Mouse (Mus musculus) liver, embryonic 14.5 days (tissue): ENCODE results near the gene Notum.

Experiments used
- CTCF ChIP-seq: IDR thresholded peaks from 2 replicates; pipeline ENCODE4 v1.5.1; 2016; ENCODE audit warnings: antibody characterized with exemption, low read depth, control low read depth
- EP300 ChIP-seq: IDR thresholded peaks from 2 replicates; pipeline ENCODE4 v1.6.1; 2016; ENCODE audit warnings: antibody characterized with exemption, low read depth

DNA sequence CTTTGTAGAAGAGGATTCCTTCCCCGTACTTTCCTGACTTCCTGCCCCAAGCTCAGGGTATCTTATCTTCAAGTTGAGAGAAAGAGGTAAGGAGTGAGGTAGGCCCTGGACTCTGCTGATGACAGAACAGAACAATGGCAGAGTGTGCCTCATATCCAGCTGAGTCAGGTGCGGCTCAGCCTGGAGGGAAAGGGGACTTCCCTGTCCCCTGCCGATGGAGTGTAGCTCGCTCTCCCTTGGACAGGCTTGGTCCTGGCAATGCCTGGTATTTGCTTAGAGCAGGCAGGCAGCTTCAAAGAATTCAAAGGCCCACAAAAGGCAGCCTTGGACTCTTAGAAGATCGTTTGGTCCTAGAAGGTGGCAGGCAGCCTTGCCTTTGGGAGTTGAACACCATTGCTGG, 45.1 kb upstream of the Notum start:
- TF ChIP-seq EP300, result no peak
- TF ChIP-seq CTCF, result no peak
